Mouse (Mus musculus) megakaryocyte, embryonic 14.5 days (primary cell): ENCODE measurements around the gene Fmo5.

Experiments used
- FLI1 ChIP-seq: IDR thresholded peaks from 2 replicates; pipeline ENCODE4 v1.6.1; 2012; ENCODE audit warnings: low read length, inconsistent platforms, mixed read lengths
- GATA1 ChIP-seq: IDR thresholded peaks from 3 replicates; pipeline ENCODE4 v1.6.1; 2012; ENCODE audit warnings: mixed read lengths, low read length, inconsistent platforms, borderline replicate concordance

DNA sequence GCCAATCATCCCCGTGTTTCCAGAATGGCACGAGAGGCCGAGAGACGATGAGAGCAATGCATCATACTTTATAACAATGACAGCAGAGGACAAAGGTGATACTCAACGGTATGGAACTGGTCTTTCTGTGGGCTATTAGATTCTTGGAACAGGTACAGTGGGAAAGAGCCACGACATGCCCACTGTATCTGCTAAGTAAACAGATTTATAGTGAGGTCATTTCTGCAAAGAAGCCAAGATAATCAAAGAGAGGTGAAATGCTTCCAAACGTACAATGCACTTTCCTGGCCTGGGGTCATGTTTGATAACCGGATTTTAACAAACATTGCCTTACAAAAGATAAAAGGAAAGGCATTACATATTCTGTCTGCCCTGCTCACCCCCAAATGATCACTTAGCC, 31.8 kb upstream of the Fmo5 start:
- TF ChIP-seq GATA1 (no peak), FLI1 (no peak)
